Mouse (Mus musculus) heart, embryonic 16.5 days (tissue): ENCODE measurements around the gene Lamtor1. TPM values are rescaled to one million over a fixed set of nuclear protein-coding genes. Genes with fewer than 3 reads are reported as not detected.

Experiments used
- microRNA-seq: library from miRNA; unstranded; fragments of <30 nt; microRNA quantifications from one replicate; pipeline ENCODE4, GENCODE M21; 2017
- polyA plus RNA-seq: library from polyadenylated mRNA; unstranded; fragments of >200 nt; fragmentation: Nextera tagmentation; extraction: Ambion mirVana; gene quantifications from 2 replicates; pipeline ENCODE4 v1.2.1, GENCODE M21; 2015

Lamtor1 gene
- polyA plus RNA-seq, 1 experiment from 2014 or later: 147 TPM

Small RNA genes lying within 50 kb of the gene (microRNA-seq; reads per million reads assigned to microRNA genes)
- not detected for gene Gm22655

Other genes starting within 250 kb of the Lamtor1 start
- gene Clpb, start 242.3 kb upstream of the Lamtor1 start, polyA plus RNA-seq: 48.2 and 56.9 TPM in 2 replicates
- gene Phox2a, start 87.6 kb upstream of the Lamtor1 start, polyA plus RNA-seq: 0.15 and 0.32 TPM in 2 replicates
- 48.9 and 59.3 TPM in 2 replicates for gene Inppl1, start 67.7 kb upstream of the Lamtor1 start, polyA plus RNA-seq
- 0.98 and 2.4 TPM in 2 replicates for gene Folr2, start 48.7 kb upstream of the Lamtor1 start, polyA plus RNA-seq
- 53.2 and 54.0 TPM in 2 replicates for gene Anapc15, start 42.2 kb upstream of the Lamtor1 start, polyA plus RNA-seq
- gene Folr1, start 35.1 kb upstream of the Lamtor1 start, polyA plus RNA-seq: 4.0 and 4.7 TPM in 2 replicates
- 0.14 TPM in 1 of 2 replicates, not detected in the other for gene Tomt, start 455 bp downstream of the Lamtor1 start, polyA plus RNA-seq
- 5.9 and 7.0 TPM in 2 replicates for gene Lrrc51, start 28.0 kb downstream of the Lamtor1 start, polyA plus RNA-seq
- 41.0 and 46.5 TPM in 2 replicates for gene Numa1, start 28.2 kb downstream of the Lamtor1 start, polyA plus RNA-seq
- 1.9 and 3.2 TPM in 2 replicates for gene Il18bp, start 112.8 kb downstream of the Lamtor1 start, polyA plus RNA-seq
- 16.5 and 17.3 TPM in 2 replicates for gene Rnf121, start 159.6 kb downstream of the Lamtor1 start, polyA plus RNA-seq
- gene Xndc1, start 159.6 kb downstream of the Lamtor1 start, polyA plus RNA-seq: 19.6 and 21.6 TPM in 2 replicates
- 0.80 and 0.95 TPM in 2 replicates for gene Xntrpc, start 159.8 kb downstream of the Lamtor1 start, polyA plus RNA-seq
- 0.12 and 0.17 TPM in 2 replicates for gene Trpc2, start 177.2 kb downstream of the Lamtor1 start, polyA plus RNA-seq
- gene Art1, start 195.8 kb downstream of the Lamtor1 start, polyA plus RNA-seq: 3.1 and 5.0 TPM in 2 replicates
- 1.4 and 1.9 TPM in 2 replicates for gene Art5, start 203.6 kb downstream of the Lamtor1 start, polyA plus RNA-seq
- gene Chrna10, start 210.9 kb downstream of the Lamtor1 start, polyA plus RNA-seq: 0.24 TPM in 1 of 2 replicates, not detected in the other